Mouse (Mus musculus): ENCODE data around the gene Trit1.
"Not testable (repeated sequence)": the region's sequence is repeated elsewhere in the genome, so short reads cannot be mapped to it uniquely, and the experiment has no call there.

Gene Trit1

DNA sequence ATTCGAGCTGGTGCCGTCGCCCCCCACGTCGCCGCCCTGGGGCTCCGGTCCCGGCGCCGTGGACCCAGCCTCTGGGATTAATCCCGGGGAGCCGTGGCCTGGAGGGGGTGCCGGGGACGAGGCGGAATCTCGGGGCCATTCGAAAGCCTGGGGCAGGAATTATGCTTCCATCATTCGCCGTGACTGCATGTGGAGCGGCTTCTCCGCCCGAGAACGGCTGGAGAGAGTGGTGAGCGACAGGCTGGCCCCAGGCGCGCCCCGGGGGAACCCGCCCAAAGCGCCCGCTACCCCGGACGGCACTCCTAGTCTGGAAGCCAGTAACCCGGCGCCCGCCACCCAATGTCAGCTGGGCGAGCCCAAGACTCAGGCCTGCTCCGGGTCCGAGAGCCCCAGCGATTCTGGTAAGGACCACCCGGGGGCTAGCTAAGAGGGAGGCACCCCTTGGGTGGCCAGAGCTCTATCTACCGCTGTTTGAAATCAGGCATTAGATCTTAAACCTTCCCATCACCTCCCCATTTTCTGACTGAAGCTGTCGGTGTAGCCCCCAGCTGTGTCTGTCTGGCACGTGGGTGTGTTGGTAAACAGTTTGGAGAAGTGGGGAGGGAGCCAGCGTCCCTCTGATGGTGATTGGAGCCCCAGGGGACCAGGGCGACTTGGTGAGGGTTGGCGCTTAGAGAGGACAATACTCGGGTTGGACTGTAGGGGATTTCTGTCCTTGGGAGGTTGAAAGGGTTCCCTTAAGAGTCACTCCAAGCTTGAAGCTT lies 19.6 kb upstream of the Trit1 start:
- peak; percentile 23 to 73 for DNase-seq (ENCODE audit: low spot score in 2 of 2)

- DNase-seq (ENCODE audit: low spot score in 2 of 2): no peak
Measured at GRCm38 (mm10) chr4:122998537-122999262, 17.7 kb upstream of the Trit1 start.

DNA sequence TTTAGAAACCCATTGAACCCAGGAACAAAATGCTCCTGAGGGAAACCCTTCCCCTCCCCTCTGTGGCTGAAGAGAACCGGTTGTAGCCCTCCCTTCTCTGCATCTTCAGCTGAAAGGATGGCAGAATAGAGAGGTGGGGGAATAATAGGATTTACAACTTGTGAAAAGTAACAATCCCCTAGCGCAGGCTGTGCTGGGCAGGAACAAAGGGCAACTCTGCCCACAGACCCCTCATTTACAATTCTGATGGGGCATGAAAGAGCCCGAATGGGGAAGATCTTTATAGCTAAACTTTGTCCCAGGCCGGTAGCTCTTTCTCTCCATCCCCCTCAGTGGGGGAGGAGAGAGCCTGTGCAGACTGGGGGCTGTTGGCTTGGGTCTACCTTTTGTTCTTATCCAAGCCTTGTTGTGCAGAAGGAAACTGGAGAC lies 17.1 kb upstream of the Trit1 start:
- DNase-seq (ENCODE audit: low spot score in 2 of 2): no peak

DNA sequence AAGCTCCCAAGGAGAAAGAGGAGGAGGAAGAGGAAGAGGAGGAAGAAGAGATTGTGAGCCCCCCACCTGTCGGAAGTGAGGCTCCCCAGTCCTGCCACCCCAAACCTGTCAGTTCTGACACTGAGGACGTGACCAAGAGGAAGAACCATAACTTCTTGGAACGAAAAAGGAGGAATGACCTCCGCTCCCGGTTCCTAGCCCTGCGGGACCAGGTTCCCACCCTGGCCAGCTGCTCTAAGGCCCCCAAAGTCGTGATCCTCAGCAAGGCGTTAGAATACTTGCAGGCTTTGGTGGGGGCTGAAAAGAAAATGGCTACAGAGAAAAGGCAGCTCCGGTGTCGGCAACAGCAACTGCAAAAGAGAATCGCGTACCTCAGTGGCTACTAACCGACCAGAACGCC lies 16.3 kb upstream of the Trit1 start:
- no peak for DNase-seq (ENCODE audit: low spot score in 2 of 2)

DNA sequence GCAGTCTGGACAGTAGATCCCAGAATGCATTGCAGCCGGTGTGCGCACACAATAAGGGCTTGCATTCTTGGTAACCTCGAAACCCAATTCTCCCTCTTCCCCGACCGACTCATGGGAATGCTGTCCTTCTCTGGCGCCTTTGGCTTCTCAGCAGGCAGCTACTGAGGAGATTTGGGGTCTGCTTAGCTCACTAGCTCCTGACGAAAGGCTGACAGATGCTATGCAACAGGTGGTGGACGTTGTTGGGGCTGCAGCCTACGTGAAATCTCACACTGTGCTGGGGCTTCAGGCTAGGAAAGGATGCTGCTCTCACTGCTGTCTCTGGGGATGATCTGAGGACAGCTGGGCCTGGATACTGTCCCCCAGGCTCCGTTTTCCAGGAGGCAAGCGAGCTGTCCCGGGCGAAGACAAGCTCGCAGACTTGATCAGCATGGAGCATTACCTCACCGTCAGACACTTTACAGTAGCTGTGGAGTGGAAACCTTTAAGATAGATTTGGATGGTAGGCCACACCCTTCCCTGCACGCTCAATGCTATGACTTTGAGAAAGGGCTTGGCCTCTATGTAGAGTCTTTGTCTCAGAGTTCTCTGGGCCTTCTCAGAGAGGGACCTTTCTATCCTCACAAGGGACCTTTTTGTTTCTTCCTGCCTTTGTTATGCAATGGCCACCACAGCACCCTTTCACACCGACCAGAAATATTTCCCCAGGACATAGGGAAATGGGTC lies 15.6 kb upstream of the Trit1 start:
- no peak for DNase-seq (ENCODE audit: low spot score in 2 of 2)

GRCm38 (mm10) chr4:123005054-123005966 lies 11.1 kb upstream of the Trit1 start:
- DNase-seq (ENCODE audit: low spot score in 2 of 2): no peak

GRCm38 (mm10) chr4:123012501-123012900 lies 3.9 kb upstream of the Trit1 start:
- not testable (repeated sequence) for DNase-seq (ENCODE audit: low spot score in 2 of 2)

DNA sequence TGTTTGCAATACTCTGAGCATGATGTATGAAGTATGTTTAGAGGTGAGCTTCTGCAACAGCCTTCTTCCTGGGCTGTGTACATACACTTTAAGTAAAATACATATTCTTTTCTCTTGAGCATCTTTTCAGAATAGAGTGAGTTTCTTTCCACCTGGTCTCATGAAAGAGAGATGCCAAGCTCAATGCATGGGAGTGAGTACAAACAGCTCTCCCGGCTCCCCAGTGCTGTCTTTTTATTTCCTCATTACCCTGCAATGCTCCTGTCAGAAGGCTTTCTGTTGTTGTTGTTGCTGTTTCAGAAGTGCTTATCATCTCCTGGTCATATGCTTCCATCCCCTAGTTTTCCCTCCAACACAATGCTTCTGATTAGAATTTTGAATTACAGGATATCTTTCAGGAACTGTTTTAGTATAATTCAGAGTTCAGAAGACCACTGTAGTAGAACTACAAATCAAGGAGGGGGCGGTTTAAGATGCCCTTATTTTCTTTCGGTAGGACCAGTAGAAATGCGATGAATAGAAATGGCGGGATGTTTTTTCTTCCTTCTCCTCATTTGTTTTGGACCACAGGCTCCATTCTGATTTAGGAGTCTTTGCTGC lies 3.0 kb upstream of the Trit1 start:
- DNase-seq (ENCODE audit: low spot score in 2 of 2): no peak

DNA sequence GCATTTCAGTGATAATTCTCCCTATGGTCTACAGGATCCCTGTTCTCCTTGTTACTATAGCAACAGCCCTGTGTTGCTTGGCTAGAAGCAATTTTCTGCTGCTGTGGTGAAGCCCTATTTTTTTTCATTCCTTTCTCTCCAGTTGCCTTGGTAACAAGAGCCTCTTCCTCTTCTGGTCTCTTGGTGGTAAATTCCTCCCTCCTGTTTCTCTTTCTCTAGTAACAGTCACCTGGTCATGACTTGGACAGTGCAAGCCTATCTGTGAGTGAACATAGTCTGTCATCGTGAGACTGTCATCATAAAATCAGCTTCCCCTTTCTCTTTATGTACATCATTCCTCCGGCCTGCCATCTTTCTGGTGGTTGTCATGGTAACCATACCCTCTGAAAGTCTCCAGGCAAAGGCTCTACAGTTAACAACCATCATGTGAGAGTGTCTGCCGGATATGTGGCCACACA lies 2.4 kb upstream of the Trit1 start:
- DNase-seq (ENCODE audit: low spot score in 2 of 2): no peak

DNA sequence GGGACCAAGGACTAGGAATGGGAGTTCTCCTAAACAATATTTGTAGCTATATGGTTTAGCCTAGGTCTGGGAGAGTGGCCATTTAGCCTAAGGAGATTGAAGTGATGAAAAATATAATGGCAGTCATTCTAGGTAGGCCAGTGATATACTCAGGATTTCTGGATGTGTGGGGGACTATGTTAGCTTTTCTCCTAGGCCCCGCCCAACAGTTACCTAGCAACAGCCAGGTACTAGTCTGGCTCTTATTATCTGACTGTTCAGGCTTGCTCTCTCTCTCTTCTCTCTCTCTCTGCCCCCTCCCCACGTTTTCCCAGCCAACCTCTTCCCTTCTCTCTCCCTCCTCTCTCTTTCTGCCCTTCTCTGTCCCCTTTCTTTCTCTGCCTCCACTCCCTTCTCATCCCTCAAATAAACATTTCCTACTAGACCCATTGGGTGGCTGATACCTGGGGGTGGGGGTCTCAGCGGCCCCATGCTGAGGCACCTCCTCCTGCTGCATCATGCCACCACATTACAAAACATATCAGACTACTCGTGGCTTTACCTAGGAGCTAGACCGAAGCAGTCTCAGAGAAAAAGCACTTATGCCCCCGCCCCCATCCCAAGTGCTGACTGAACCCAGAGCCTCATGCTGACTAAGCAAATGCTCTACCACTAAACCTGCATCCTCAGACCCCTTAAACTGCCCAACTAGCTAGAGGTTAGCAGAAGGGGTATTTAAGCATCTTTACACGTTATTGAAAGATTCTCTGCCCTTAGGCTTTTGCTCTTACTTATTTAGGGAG lies 1.7 kb upstream of the Trit1 start:
- DNase-seq (ENCODE audit: low spot score in 2 of 2): no peak

- DNase-seq (ENCODE audit: low spot score in 2 of 2): no peak
Measured at GRCm38 (mm10) chr4:123021591-123021990, 5.2 kb downstream of the Trit1 start.

GRCm38 (mm10) chr4:123022896-123023295 lies 6.5 kb downstream of the Trit1 start:
- DNase-seq (ENCODE audit: low spot score in 2 of 2): no peak

DNA sequence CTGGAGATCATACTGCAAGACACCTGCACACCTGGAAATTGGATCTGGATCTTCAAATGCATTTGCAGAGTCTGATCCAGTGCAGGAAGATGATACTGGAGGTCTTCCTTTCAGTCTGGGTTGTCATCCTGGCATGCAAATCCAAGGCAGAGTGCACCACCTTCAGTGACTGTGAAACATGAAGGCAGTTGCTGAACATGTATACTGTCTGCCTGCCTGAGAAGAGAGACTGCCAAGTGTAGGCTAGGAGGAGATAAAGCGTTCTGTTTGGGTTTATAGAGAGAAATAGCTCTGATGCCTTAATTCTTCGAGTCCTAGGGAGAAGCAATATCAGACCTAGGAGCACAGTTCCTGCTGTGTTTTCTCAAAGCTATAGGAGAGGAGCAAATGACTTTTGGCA lies 9.0 kb downstream of the Trit1 start:
- no peak for DNase-seq (ENCODE audit: low spot score in 2 of 2)

DNA sequence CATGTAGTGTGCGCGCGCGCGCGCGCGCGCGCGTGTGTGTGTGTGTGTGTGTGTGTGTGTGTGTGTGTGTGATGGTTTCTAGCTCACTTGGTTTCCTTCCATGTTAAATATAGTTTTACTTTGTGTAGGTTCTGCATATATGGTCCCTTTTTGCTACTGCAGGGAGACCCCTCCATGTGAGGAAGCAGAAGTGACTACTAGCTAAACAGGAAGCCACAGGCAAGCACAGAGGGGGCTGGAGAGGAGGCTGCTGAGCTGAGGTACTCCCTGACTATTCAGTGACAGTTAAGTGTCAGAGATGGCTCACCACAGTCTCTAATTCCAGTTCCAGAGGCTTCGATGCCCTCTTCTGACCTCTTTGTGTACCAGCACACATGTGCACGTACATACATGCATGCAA lies 9.8 kb downstream of the Trit1 start:
- peak; percentile 49 to 70 for DNase-seq (ENCODE audit: low spot score in 2 of 2)

DNA sequence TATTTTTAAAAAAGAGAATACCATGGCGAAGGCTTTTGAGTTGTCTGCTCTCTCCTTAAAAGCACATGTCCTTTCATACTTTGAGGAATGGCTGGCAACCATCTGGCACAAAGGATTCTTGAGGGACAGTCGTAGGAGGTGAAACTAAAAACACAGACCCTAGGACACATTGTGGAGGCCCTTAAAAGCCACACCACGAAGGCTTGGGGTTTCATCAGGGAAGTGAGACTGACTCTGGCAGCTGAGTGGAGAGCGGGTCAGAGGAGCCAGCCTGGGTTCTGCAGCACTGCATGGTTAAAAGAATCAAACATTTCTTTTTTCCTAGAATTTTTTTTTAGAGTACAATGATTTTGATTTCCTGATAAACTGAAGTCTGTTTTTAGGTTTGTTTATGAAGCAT lies 10.2 kb downstream of the Trit1 start:
- peak in 1 of 2 experiments; percentile 38 for DNase-seq (ENCODE audit: low spot score in 2 of 2)

DNA sequence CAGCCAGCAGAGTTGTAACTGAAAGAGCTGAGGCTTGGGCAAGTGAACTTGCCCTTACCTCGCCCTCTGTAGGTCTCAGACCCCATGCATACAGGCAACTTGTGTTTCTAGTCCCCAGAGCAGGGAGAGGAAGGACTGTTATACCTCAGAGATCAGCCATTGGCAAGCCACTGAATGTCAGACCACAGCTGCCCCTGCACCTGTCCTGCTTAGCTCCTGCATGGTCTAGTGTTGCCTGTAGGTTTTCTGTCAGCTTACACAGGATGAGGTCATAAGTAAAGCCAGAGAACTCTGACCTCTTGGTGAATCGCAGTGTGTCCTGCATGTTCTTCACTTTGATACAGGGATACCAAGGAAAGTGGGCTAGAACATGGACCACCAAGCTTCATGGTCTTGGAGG lies 18.4 kb downstream of the Trit1 start:
- no peak for DNase-seq (ENCODE audit: low spot score in 2 of 2)

DNA sequence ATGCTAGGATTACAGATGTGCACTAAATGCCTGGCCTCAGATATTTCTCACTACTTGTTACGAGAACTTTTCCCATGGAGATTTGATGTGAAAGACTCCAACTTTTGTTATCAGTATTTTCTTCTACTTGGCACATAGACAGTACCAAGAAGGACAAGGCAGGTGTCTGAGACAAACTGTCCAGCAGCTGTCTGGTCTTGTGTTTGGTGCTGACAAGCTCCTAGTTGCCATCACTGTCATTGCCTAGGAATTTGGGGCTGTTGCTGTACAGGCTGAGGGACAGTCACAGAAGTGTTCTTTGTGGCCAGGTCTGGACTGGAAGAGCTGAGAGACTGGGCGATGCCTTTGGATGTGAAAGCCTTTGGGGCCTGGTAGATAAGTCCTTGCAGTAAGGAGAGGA lies 19.2 kb downstream of the Trit1 start:
- no peak for DNase-seq (ENCODE audit: low spot score in 2 of 2)

GRCm38 (mm10) chr4:123036710-123037109 lies 20.3 kb downstream of the Trit1 start:
- no peak for DNase-seq (ENCODE audit: low spot score in 2 of 2)

DNA sequence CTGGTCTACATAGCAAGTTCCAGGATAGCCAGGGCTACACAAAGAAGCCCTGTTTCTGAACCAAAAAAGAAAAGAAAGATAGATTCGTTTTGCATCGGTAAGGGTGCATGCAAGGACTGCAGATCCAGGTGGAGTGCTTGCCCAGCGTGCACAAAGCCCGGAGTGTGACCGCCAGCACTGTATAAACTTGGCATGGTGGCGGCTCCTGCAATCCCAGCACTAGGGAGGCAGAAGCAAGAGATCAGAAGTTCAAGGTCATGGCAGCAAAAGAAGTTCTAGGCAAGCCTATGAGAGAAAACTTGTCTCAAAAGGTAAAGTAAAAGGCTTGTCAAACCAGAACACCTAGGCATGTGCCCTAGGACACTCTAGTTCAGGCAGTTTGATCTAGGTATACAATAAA lies 24.7 kb downstream of the Trit1 start:
- no peak for DNase-seq (ENCODE audit: low spot score in 2 of 2)

- no peak for DNase-seq (ENCODE audit: low spot score in 2 of 2)
Measured at GRCm38 (mm10) chr4:123043858-123044257, 27.5 kb downstream of the Trit1 start.

All from spleen, postnatal 4 days (tissue).